Mouse (Mus musculus): ENCODE data around the gene Gpr3. TPM values are rescaled to one million over a fixed set of nuclear protein-coding genes. Genes with fewer than 3 reads are reported as not detected.

Gpr3 gene
- polyA plus RNA-seq, 1 experiment from 2014 or later, result 0.47 TPM

DNA sequence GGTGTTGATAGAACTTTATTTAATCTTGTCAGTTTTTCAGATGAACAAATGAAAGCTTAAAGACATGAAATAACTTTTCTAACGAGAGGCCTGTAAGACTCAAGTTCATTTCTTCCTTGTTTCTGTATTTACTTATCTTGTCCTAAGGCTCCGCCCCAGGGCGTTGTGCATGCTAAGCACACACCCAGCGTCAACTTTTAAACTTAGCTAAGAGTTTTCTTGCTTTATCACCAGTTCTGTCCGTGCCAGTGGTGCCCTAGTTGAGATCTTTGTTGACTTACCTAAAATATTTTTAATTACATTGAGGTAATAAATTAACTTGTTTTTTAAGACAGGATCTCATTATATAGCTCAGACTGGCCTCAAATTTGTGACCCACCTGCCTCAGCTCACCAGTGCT is 34.0 kb downstream of the Gpr3 start:
- H3K27ac ChIP-seq (replicated peaks; ENCODE audit: low read depth, low read length), result no peak overlapping the region
- H3K9me3 ChIP-seq (ENCODE audit: control insufficient read depth, low read length), result no peaks in the 10 kb centered on the region
- ATAC-seq (ENCODE audit: insufficient number of reproducible peaks, low FRiP score, low TSS enrichment, low read depth) (no peak), DNase-seq (ENCODE audit: low spot score) (no peak)
- H3K4me3 ChIP-seq (ENCODE audit: low read depth, low read length), result no peak overlapping the region
- H3K27me3 ChIP-seq (ENCODE audit: control insufficient read depth, insufficient read depth, low read length), result no peaks in the 10 kb centered on the region
- H3K4me2 ChIP-seq (ENCODE audit: low read depth, severe bottlenecking), result no peak overlapping the region
- H3K9ac ChIP-seq (ENCODE audit: low read length), result no peak overlapping the region
- H3K36me3 ChIP-seq (ENCODE audit: control insufficient read depth, insufficient read depth, low read length), result peaks cover 3% of the 10 kb centered on the region; the same call in 1 of the 2 replicates
- peaks cover 7% of the 10 kb centered on the region for H3K4me1 ChIP-seq (ENCODE audit: control insufficient read depth, insufficient read depth, low read length)
- 89% methylated on average over 5 of the region's 5 CpGs for WGBS

DNA sequence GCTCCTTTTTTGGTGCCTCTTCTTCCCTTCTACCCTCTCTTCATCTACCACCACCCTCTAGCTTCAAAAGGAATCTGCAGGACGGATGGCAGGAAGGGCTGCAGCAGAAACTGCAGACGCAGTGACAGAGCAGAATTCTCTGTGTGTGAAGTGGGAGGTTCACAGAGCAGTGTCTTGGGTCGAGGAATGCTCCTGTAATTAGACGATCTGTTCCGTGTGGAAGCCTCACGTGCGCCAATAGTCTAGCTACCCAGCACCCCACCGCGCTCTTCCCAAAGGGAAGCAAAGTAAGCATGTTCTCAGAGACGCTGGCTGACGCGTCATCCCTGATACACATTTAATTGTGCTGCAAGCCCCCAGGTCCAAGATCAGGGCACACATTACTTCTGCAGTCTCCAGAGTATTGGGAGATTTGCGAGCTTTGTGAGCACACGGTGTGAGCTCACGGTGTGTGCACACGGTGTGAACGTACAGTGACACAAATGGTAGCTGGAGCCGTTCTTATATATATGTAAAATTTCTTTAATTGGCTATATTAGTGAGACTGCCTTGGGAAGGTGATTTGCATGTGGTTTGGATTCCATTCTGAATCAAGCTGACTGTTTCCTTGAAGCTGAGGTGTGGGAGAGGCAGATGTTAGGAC is 35.5 kb downstream of the Gpr3 start:
- 81% methylated on average over 18 of the region's 18 CpGs for WGBS

DNA sequence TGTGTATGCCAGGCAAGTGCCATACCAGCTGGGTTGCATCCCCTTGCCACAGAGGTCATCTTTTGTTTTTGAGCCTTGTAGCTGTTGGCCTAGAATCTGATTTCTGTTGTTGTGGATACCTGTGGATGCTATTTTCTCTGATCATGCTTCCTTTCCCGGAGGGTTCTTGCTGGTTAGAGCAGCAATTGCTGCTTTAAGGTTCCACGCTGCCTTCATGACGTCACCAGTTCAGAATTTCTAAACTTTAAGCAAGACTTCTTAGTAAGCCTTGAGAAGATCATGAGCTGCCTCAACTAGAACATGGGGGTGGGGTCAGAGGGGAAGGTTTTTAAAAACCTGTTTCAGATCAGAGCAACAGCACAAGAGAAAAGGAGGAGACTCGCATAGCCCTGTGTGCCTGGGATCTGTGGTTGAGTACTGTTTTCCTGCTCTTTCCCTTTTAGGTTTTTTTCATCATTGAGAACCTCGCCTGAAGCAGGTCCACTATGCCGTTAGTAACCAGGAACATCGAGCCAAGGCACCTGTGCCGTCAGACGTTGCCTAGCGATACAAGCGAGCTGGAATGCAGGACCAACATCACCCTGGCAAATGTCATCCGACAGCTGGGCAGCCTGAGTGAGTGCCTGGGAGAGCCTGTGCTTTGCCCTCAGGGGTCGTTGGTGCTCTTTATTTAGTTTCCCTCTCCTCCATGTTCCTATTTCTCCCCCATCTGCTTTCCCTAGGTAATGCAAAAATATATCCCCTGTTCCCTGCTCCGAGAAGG is 36.2 kb downstream of the Gpr3 start:
- DNase-seq (ENCODE audit: low spot score), result peak; percentile 43
- H3K27me3 ChIP-seq (ENCODE audit: control insufficient read depth, insufficient read depth, low read length), result no peaks in the 10 kb centered on the region
- no peaks in the 10 kb centered on the region for H3K9me3 ChIP-seq (ENCODE audit: control insufficient read depth, low read length)
- H3K4me2 ChIP-seq (ENCODE audit: low read depth, severe bottlenecking), result no peak overlapping the region
- no peak overlapping the region for H3K9ac ChIP-seq (ENCODE audit: low read length)
- no peak overlapping the region for H3K27ac ChIP-seq (replicated peaks; ENCODE audit: low read depth, low read length)
- ATAC-seq (ENCODE audit: insufficient number of reproducible peaks, low FRiP score, low TSS enrichment, low read depth), result no peak
- 51% methylated on average over 14 of the region's 14 CpGs for WGBS
- H3K4me1 ChIP-seq (ENCODE audit: control insufficient read depth, insufficient read depth, low read length), result peaks cover 6% of the 10 kb centered on the region
- H3K36me3 ChIP-seq (ENCODE audit: control insufficient read depth, insufficient read depth, low read length), result peaks cover 3% of the 10 kb centered on the region; the same call in 1 of the 2 replicates
- H3K4me3 ChIP-seq (ENCODE audit: low read depth, low read length), result no peak overlapping the region

More for the DNA sequence above, 35.5 kb downstream of the Gpr3 start:
- H3K4me2 ChIP-seq (ENCODE audit: low read depth, severe bottlenecking), result no peak overlapping the region
- peaks cover 6% of the 10 kb centered on the region for H3K4me1 ChIP-seq (ENCODE audit: control insufficient read depth, insufficient read depth, low read length)
- peaks cover 3% of the 10 kb centered on the region; the same call in 1 of the 2 replicates for H3K36me3 ChIP-seq (ENCODE audit: control insufficient read depth, insufficient read depth, low read length)
- no peak overlapping the region for H3K27ac ChIP-seq (replicated peaks; ENCODE audit: low read depth, low read length)
- H3K9ac ChIP-seq (ENCODE audit: low read length), result no peak overlapping the region
- ATAC-seq (ENCODE audit: insufficient number of reproducible peaks, low FRiP score, low TSS enrichment, low read depth) (no peak), DNase-seq (ENCODE audit: low spot score) (no peak)
- H3K4me3 ChIP-seq (ENCODE audit: low read depth, low read length), result no peak overlapping the region
- no peaks in the 10 kb centered on the region for H3K27me3 ChIP-seq (ENCODE audit: control insufficient read depth, insufficient read depth, low read length)
- H3K9me3 ChIP-seq (ENCODE audit: control insufficient read depth, low read length), result no peaks in the 10 kb centered on the region

DNA sequence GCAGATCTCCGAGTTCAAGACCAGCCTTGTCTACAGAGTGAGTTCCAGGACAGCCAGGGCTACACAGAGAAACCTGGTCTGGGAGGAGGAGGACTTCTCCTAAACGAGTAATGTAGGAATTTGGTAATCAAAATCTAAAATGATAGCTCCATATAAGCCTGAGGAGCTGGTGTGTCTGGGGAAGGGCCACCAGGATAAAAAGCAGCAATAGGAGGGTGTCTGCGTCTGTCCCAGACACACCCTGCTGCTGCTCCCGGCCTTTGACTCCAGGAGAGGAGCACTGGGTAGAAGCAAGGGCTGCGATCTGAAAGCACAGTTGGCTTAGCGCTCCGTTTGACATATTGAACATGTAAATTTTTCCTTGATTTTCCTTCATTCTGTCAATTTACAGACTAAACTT is 37.1 kb downstream of the Gpr3 start:
- no peak overlapping the region for H3K4me3 ChIP-seq (ENCODE audit: low read depth, low read length)
- no peak overlapping the region for H3K27ac ChIP-seq (replicated peaks; ENCODE audit: low read depth, low read length)
- H3K36me3 ChIP-seq (ENCODE audit: control insufficient read depth, insufficient read depth, low read length), result peaks cover 3% of the 10 kb centered on the region; the same call in 1 of the 2 replicates
- DNase-seq (ENCODE audit: low spot score) (no peak), ATAC-seq (ENCODE audit: insufficient number of reproducible peaks, low FRiP score, low TSS enrichment, low read depth) (no peak)
- no peaks in the 10 kb centered on the region for H3K27me3 ChIP-seq (ENCODE audit: control insufficient read depth, insufficient read depth, low read length)
- 84% methylated on average over 7 of the region's 7 CpGs for WGBS
- peaks cover 6% of the 10 kb centered on the region for H3K4me1 ChIP-seq (ENCODE audit: control insufficient read depth, insufficient read depth, low read length)
- H3K9me3 ChIP-seq (ENCODE audit: control insufficient read depth, low read length), result no peaks in the 10 kb centered on the region
- no peak overlapping the region; the same call in 1 of the 2 replicates for H3K4me2 ChIP-seq (ENCODE audit: low read depth, severe bottlenecking)
- H3K9ac ChIP-seq (ENCODE audit: low read length), result no peak overlapping the region

DNA sequence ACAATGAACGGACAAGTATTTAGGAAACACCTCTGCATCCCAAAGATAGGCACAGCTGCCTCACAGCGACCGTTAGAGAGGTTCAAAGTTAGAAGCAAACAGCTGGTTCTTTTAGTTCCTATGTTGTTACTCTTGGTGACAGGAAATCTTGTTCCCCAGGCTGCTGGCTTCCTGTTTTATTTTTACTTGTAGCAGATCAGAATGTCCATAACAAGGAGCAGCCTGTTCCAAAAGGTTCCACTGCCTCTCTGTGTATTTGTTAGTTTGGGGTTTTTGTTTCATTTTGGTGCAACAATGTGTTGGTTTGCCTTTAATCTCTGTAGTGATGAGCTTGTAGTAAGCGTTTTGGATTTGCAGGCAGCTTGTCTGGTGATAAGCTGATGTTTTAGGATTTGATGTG is 38.0 kb downstream of the Gpr3 start:
- 65% methylated on average over 4 of the region's 4 CpGs for WGBS
- H3K27ac ChIP-seq (replicated peaks; ENCODE audit: low read depth, low read length), result no peak overlapping the region
- H3K27me3 ChIP-seq (ENCODE audit: control insufficient read depth, insufficient read depth, low read length), result no peaks in the 10 kb centered on the region
- ATAC-seq (ENCODE audit: insufficient number of reproducible peaks, low FRiP score, low TSS enrichment, low read depth), result no peak
- no peaks in the 10 kb centered on the region for H3K9me3 ChIP-seq (ENCODE audit: control insufficient read depth, low read length)
- peaks cover 3% of the 10 kb centered on the region; the same call in 1 of the 2 replicates for H3K36me3 ChIP-seq (ENCODE audit: control insufficient read depth, insufficient read depth, low read length)
- no peak overlapping the region for H3K4me3 ChIP-seq (ENCODE audit: low read depth, low read length)
- H3K9ac ChIP-seq (ENCODE audit: low read length), result no peak overlapping the region
- H3K4me1 ChIP-seq (ENCODE audit: control insufficient read depth, insufficient read depth, low read length), result peaks cover 6% of the 10 kb centered on the region
- no peak for DNase-seq (ENCODE audit: low spot score)
- H3K4me2 ChIP-seq (ENCODE audit: low read depth, severe bottlenecking), result no peak overlapping the region

DNA sequence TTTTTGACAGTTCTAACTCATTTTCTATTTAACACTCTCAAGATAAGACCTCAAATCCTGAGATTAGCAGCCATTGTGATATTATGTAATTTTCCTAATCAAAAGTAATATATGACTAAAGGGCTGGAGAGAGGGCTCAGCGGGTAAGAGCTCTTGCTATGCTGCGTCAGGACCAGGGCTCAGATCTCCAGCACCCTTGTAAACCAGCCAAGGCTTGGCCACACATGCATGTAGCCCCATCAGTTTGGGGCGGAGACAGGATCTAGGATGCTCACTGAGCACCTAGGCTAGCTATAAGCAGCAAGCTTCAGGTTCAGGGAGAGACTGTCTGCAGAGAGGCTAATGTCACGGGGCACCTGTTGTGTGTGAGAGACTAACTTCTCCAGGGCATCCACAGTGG is 39.9 kb downstream of the Gpr3 start:
- peaks cover 6% of the 10 kb centered on the region for H3K4me1 ChIP-seq (ENCODE audit: control insufficient read depth, insufficient read depth, low read length)
- no peak overlapping the region for H3K4me3 ChIP-seq (ENCODE audit: low read depth, low read length)
- peaks cover under 1% of the 10 kb centered on the region; the same call in 1 of the 2 replicates for H3K36me3 ChIP-seq (ENCODE audit: control insufficient read depth, insufficient read depth, low read length)
- WGBS, result 95% methylated on average over 4 of the region's 4 CpGs
- no peak overlapping the region for H3K9ac ChIP-seq (ENCODE audit: low read length)
- no peak overlapping the region for H3K27ac ChIP-seq (replicated peaks; ENCODE audit: low read depth, low read length)
- ATAC-seq (ENCODE audit: insufficient number of reproducible peaks, low FRiP score, low TSS enrichment, low read depth), result no peak
- H3K4me2 ChIP-seq (ENCODE audit: low read depth, severe bottlenecking), result no peak overlapping the region
- DNase-seq (ENCODE audit: low spot score), result no peak
- H3K9me3 ChIP-seq (ENCODE audit: control insufficient read depth, low read length), result no peaks in the 10 kb centered on the region
- H3K27me3 ChIP-seq (ENCODE audit: control insufficient read depth, insufficient read depth, low read length), result no peaks in the 10 kb centered on the region

DNA sequence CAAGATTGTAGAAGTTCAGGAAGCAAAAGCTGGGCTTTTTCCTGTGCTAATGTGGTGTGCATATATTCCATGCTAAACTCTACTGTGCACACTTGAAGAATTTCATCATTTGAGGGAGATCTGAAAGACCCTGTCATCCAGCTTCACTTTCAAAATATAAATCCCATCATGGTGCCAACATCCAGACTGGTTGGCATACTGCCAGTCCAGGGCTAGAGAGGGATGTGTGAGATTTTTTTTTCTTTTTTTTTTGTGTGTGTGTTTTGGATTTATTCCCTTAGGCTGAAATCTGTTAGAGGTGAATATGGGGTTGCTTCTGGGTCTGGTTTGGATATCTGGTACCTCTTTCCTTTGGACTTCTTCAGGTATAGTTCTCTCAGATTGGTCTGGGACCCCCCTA is 41.7 kb downstream of the Gpr3 start:
- H3K4me2 ChIP-seq (ENCODE audit: low read depth, severe bottlenecking), result no peak overlapping the region
- no peaks in the 10 kb centered on the region for H3K9me3 ChIP-seq (ENCODE audit: control insufficient read depth, low read length)
- H3K4me3 ChIP-seq (ENCODE audit: low read depth, low read length), result no peak overlapping the region
- no peaks in the 10 kb centered on the region for H3K36me3 ChIP-seq (ENCODE audit: control insufficient read depth, insufficient read depth, low read length)
- no peaks in the 10 kb centered on the region for H3K27me3 ChIP-seq (ENCODE audit: control insufficient read depth, insufficient read depth, low read length)
- H3K4me1 ChIP-seq (ENCODE audit: control insufficient read depth, insufficient read depth, low read length), result no peaks in the 10 kb centered on the region
- ATAC-seq (ENCODE audit: insufficient number of reproducible peaks, low FRiP score, low TSS enrichment, low read depth) (no peak), DNase-seq (ENCODE audit: low spot score) (no peak)
- no peak overlapping the region for H3K27ac ChIP-seq (replicated peaks; ENCODE audit: low read depth, low read length)
- H3K9ac ChIP-seq (ENCODE audit: low read length), result no peak overlapping the region

- no peaks in the 10 kb centered on the region for H3K36me3 ChIP-seq (ENCODE audit: control insufficient read depth, insufficient read depth, low read length)
- ATAC-seq (ENCODE audit: insufficient number of reproducible peaks, low FRiP score, low TSS enrichment, low read depth) (no peak), DNase-seq (ENCODE audit: low spot score) (no peak)
- 76% methylated on average over 3 of the region's 3 CpGs for WGBS
- H3K9me3 ChIP-seq (ENCODE audit: control insufficient read depth, low read length), result no peaks in the 10 kb centered on the region
- no peak overlapping the region for H3K9ac ChIP-seq (ENCODE audit: low read length)
- no peak overlapping the region for H3K4me2 ChIP-seq (ENCODE audit: low read depth, severe bottlenecking)
- no peak overlapping the region for H3K27ac ChIP-seq (replicated peaks; ENCODE audit: low read depth, low read length)
- no peaks in the 10 kb centered on the region for H3K27me3 ChIP-seq (ENCODE audit: control insufficient read depth, insufficient read depth, low read length)
- H3K4me1 ChIP-seq (ENCODE audit: control insufficient read depth, insufficient read depth, low read length), result no peaks in the 10 kb centered on the region
- H3K4me3 ChIP-seq (ENCODE audit: low read depth, low read length), result no peak overlapping the region
These were observed 42.2 kb downstream of the Gpr3 start for GRCm38 (mm10) chr4:133170056-133170524.
